Mouse (Mus musculus) gastrocnemius, postnatal 36 days (tissue): ENCODE measurements around the gene Erbb3. TPM values are rescaled to one million over a fixed set of nuclear protein-coding genes. Genes with fewer than 3 reads are reported as not detected.
"Not testable (repeated sequence)": the region's sequence is repeated elsewhere in the genome, so short reads cannot be mapped to it uniquely, and the experiment has no call there.

Experiments
- DNase-seq, 2 experiments: peaks; one replicate each; pipeline ENCODE4 v3.0.0; 2022
- intact Hi-C: fragments of 180-260 bp; cut with DNase I; formaldehyde crosslinking; loops from one replicate; pipeline ENCODE4 v1.15.1; 2025
- long read RNA-seq, 2 experiments: library from polyadenylated mRNA; stranded (forward); transcript quantifications; one replicate each; pipeline ENCODE4 v2.0.0; 2021
- total RNA-seq, 2 experiments: library from RNA; stranded (reverse); gene quantifications; 2 replicates each; pipeline ENCODE4 v1.2.3; 2021

The Erbb3 gene
- 1 to 10 TPM; 2.1 to 4.6 TPM for total RNA-seq
- long read RNA-seq, experiment 1 = 0 reads
- long read RNA-seq, experiment 2, full-length matches to known transcripts = 1 of 3 reads
- long read RNA-seq, experiment 2, partial matches to known transcripts = 1 of 3 reads
- long read RNA-seq, experiment 2, other reads (novel, unspliced or antisense) = 1 of 3 reads

- intact Hi-C loops = no loop called here
- DNase-seq = no peak
Measured at GRCm38 (mm10) chr10:128589464-128590192, at the start of gene Erbb3. Erbb3 (minus strand) TSS chr10:128589652.

GRCm38 (mm10) chr10:128637011-128637410 lies 47.6 kb upstream of the Erbb3 start:
- intact Hi-C loops = no loop called here
- no peak for DNase-seq

- DNase-seq = no peak
- intact Hi-C loops = no loop called here
Measured at GRCm38 (mm10) chr10:128636561-128636960, 47.1 kb upstream of the Erbb3 start.

- DNase-seq = no peak
- intact Hi-C loops = no loop called here
Measured at GRCm38 (mm10) chr10:128635697-128636096, 46.2 kb upstream of the Erbb3 start.

GRCm38 (mm10) chr10:128631571-128631970 lies 42.1 kb upstream of the Erbb3 start:
- intact Hi-C loops = no loop called here
- DNase-seq = no peak

GRCm38 (mm10) chr10:128630306-128630705 lies 40.9 kb upstream of the Erbb3 start:
- DNase-seq, intact Hi-C loops: not testable (repeated sequence)

GRCm38 (mm10) chr10:128629746-128630145 lies 40.3 kb upstream of the Erbb3 start:
- intact Hi-C loops = no loop called here
- no peak for DNase-seq

- intact Hi-C loops = no loop called here
- no peak for DNase-seq
Measured at GRCm38 (mm10) chr10:128627398-128628317, 38.2 kb upstream of the Erbb3 start.

- intact Hi-C loops = loop anchor here (1.0 kb wide), 1 partner anchor 48 kb away; the partner anchor contains the start of gene Suox
- peak; percentile 79 to 80 for DNase-seq
Measured at GRCm38 (mm10) chr10:128626311-128627310, 37.2 kb upstream of the Erbb3 start, which contains the start of gene Rps26. Rps26 (minus strand) TSS chr10:128626747.

GRCm38 (mm10) chr10:128625287-128625894 lies 35.9 kb upstream of the Erbb3 start:
- intact Hi-C loops = no loop called here
- DNase-seq = no peak

GRCm38 (mm10) chr10:128623106-128623613 lies 33.7 kb upstream of the Erbb3 start:
- DNase-seq, intact Hi-C loops: not testable (repeated sequence)

- DNase-seq = no peak
- intact Hi-C loops = no loop called here
Measured at GRCm38 (mm10) chr10:128622702-128623101, 33.2 kb upstream of the Erbb3 start.

GRCm38 (mm10) chr10:128621986-128622520 lies 32.6 kb upstream of the Erbb3 start:
- intact Hi-C loops = no loop called here
- no peak for DNase-seq

- intact Hi-C loops = no loop called here
- DNase-seq = no peak
Measured at GRCm38 (mm10) chr10:128620241-128620640, 30.8 kb upstream of the Erbb3 start.

GRCm38 (mm10) chr10:128619148-128619547 lies 29.7 kb upstream of the Erbb3 start:
- intact Hi-C loops, DNase-seq: not testable (repeated sequence)

- DNase-seq = no peak
- intact Hi-C loops = no loop called here
Measured at GRCm38 (mm10) chr10:128618570-128618969, 29.1 kb upstream of the Erbb3 start.

- intact Hi-C loops, DNase-seq: not testable (repeated sequence)
Measured at GRCm38 (mm10) chr10:128615798-128616448, 26.5 kb upstream of the Erbb3 start.

GRCm38 (mm10) chr10:128614934-128615333 lies 25.5 kb upstream of the Erbb3 start:
- no peak for DNase-seq
- intact Hi-C loops = loop anchor here (5.0 kb wide), 1 partner anchor 48 kb away; the partner anchor contains the start of gene Pa2g4
